Mouse (Mus musculus) spleen, adult 12 weeks (tissue): ENCODE results near the gene Lrrc46.

ENCODE experiments used
- DNase-seq: peaks from one replicate; pipeline ENCODE4 v3.0.0; 2022; ENCODE audit warnings: low spot score

Lrrc46 gene

DNA sequence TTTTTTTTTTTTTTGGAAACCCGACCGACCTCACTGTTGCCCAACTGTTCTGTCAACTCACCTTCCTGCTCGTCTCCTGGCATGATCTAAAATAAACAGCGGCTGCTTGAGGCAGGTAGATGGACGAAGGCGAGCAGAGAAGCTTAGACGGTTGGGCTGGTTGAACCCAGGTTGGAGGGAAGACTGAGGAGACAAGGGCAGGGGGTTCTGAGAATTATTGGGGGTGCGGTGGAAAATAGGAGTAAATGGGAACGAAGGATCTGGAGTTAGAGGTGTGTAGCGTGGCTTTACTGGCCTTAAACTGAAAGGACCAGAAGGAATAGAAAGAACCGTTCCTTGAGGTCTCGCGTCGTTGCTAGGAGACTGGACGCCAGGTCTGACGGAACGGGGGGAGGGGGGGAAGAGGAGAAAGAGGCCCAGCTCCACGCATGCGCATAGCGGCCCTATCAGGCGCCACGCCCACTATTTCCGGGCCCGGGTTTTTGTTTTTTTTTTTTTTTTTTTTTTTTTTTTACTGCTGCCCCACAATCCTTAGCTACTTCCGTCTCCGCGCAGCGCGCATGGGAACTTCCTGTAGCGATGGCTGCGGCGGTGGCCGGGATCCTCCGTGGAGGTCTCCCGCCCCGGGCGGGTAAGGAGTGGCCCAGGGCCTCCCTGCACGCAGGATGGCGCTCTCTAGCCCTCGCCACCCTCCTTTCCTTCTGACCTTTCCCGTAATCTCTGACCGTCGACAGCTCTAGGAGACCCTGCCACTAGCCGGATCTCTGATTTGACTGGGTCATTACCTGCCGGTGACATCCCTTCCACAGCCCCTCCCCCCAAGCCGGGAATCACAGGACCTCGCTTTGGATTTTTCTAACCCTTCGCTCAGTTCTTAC lies at the start of gene Lrrc46, which contains the start of gene Mrpl10:
Lrrc46 (minus strand) TSS at position 386 of the 878 bp plus-strand sequence.
Mrpl10 (plus strand) TSS at position 539 of the 878 bp plus-strand sequence.
- DNase-seq = peak; percentile 87

DNA sequence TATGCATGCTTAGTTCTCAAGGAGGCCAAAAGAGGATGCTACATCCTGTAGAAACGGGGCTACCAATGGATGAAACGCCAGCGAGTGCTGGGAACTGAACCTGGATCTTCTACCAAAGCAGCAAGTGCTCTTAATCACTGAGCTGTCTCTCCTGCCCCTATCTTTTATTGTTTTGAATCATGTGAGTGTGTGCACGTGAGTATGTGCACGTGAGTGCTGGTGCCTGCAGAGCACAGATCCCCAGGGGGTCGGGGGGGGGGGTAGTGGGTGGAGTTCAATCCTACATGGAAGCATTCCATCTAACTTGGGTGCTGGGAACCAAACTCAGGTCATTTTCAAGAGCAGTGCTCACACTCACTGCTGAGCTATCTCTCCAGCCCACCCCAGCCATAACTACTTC lies 45.2 kb upstream of the Lrrc46 start:
- no peak for DNase-seq

DNA sequence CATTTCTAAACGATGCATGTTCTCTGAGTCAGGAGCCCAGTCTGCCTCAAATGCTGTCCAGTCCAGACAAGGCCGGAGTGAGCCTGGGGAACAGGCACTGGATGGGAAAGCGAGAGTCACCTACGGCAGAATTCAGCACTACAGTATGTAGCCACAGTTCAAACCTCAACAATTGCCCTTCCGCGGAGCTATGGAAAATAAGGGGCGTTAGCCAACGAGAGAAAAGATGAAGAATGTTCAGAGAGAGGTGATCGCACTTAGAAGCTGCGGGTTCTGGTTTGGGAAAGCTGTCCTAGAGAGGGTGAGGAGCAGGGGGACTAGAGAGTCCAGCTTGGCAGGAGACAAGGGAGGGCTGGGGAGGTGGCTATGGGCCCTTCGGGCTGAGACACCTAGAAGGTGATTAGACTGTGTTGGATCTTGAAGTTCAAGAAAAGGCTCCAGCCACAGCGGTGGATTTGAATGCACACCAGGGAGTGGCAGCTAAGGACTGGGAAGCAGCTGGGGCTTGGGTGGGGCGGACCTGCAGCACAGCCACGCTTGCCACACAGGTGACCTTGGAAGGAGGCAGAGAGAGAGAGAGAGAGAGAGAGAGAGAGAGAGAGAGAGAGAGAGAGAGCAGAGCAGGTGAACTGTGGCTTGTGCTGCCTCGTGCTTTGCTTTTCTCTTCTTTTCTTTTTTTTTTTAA lies 43.8 kb upstream of the Lrrc46 start:
- DNase-seq = no peak

DNA sequence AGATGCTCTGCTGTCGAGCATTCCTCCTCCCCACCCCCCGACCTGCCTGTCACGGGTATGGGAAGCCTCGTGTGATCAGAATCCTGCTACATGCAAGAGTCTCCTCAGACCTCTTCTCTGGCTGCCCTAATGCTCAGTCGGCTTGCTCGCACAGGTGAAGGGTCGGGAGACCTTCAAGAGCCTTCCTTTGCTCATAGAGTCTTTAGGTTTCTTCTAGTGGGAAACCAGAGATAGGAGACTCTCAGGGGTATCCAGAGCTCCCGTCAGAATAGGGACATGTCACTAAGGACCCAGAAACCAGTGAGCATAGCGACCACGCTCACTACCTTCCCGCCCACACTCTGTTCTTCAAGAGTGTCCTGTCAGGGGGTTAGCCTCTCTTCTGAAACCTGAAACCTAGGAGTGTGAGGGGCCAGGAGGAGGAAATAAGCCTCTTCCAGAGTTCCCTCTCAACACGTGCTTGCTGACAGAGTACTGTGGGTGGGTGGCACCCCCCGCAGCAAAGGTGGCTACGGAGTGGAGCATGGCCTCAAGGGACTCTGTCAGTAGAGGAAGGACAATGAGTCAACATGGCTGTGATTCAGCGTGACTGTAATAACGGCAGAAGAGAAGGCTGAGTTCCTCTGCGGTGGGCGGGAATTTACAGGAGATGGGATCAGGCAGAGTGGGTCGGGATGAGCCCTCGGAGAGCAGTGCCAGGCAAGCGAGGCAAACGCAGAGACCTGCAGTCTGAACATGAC lies 42.4 kb upstream of the Lrrc46 start:
- DNase-seq = no peak

DNA sequence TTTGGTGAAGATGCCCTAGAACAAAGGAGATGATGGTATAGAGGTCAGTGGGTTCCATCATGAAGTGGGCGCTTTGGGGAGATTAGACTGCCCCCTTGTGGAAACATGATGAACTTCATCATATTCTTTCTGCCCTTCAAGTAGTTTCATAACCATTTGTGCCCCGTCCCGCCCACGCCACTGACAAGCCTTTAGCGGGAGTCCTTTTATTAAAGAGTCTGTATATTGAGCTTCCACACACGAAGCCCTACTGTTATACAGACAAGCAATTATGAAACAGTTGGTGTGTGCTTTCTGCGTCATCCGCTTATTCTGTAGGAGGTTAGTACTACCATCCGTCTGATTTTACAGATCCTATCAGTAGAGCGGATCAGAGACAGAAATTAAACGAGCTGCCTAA lies 41.8 kb upstream of the Lrrc46 start:
- DNase-seq = peak; percentile 12

DNA sequence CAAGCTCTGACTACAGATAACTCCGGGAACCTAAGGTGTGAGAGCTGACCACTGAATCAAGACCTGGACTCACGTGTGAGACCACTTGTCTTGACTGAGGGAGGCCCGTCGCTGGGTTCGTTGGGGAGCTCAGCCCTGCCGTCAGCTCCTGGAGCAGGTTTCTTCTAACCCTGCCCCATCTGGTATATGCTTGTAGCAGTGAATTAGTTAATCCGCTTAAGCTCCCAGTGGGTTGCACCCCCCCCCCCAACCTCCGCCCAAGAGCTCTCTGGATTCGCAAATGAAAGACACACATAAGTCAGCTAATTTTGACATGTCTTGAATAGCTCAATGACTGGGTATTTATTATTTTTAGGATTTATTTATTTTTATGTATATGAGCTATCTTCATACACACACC lies 39.1 kb upstream of the Lrrc46 start:
- no peak for DNase-seq

DNA sequence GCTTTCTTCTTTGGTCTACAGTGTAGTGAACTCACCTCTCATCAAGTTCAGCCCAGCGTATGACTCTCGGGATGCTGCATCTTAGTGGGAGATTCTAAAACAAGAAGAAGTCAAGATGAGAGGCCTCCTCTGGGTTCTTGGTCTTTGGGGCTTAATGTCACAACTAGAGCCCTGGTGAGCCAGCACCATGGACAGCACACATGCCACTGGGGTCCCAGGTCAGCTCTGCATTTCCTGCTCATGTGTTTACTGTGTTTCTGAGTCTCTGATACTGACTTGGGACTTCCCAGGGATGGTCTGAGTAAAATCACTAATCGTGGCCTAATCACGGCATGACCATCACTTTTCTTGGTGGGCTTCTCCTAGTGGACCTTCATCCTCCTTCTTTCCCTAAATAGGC lies 37.5 kb upstream of the Lrrc46 start:
- no peak for DNase-seq

DNA sequence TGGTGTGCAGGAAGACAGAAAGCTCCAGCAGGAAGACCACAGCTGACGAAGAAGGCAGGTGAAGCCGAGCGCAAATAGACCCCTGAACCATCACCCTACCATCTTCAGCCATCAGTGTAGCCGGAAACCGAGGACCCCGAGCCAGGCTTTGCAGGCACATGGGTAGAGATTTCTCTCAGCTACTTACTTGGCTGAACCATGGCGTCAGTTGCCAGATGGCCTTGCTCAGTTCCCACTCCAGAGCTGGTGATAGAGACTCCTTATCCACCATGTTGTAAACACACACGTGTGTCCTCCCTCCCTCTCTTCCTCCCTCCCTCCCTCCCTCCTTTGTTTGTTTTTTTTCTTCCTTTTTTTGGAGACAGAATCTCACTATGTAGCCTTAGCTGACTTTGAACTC lies 33.0 kb upstream of the Lrrc46 start:
- no peak for DNase-seq

DNA sequence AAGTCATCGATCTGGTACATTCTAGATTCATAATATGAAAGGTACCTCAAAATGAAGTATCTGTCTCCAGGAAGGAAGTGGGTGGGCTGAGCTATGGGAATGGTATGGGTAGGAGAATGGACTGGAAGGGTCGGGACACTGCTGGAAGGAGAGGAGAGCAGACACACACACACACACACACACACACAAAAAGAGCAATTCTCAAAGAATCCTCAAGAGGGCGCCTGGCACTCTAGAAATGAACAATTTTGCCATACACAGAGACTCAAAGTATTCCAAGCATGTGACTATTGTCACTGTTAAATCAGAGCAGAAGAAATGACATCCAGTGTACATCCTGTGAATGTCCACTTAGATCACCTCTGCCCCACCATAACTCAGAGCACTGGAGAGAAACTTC lies 31.3 kb upstream of the Lrrc46 start:
- DNase-seq = no peak

DNA sequence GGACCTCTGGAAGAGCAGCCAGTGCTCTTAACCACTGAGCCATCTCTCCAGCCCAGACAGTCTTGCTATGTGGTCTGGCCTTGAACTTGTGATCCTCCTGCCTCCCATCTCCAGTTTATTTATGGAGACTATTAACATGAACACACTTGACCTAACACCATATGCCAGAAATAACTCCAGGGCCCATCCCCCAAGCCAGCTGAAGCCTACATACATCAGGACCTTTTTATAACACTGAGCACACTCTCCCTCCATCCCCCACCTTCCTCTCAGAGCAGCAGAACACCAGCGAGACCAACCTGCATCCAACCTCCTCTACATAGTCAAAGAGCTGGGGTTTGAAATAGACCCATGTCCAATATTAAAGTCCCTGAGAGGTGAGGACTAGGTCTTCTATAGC lies 29.9 kb upstream of the Lrrc46 start:
- DNase-seq = no peak

DNA sequence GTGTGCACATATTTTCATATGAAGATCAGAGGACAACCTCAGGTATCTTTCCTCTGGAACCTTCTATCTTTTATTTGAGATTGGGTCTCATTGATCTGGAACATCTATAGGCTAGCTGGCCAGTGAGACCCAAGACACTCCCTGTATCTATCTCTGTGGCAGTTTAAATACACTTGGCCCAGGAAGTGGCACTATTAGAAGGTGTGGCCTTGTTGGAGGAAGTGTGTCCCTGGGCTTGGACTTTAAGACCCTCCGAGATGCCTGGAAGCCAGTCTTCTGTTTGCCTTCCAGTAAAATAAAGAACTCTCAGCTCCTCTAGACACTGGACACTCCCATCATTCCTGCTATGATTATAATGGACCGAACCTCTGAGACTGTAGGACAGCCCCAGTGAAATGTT lies 28.6 kb upstream of the Lrrc46 start:
- DNase-seq = no peak

DNA sequence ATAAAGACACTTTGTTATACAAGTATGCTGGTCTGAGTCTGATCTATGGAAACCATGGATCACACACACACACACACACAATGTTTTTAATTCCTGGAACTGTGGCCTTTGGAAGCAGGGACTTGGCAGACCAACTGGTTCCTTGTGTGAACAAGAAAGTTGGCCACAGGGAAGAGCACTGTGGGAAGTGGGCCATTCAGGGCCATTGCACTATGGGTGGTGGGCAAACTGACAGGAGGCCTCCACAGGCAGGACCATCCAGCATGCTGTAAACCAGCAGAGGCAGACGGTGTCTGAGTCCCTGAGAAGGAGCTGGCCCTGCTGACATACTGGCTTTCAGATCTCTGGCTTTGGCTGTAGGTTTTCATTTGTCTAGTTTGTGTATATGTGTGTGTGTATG lies 28.1 kb upstream of the Lrrc46 start:
- no peak for DNase-seq

DNA sequence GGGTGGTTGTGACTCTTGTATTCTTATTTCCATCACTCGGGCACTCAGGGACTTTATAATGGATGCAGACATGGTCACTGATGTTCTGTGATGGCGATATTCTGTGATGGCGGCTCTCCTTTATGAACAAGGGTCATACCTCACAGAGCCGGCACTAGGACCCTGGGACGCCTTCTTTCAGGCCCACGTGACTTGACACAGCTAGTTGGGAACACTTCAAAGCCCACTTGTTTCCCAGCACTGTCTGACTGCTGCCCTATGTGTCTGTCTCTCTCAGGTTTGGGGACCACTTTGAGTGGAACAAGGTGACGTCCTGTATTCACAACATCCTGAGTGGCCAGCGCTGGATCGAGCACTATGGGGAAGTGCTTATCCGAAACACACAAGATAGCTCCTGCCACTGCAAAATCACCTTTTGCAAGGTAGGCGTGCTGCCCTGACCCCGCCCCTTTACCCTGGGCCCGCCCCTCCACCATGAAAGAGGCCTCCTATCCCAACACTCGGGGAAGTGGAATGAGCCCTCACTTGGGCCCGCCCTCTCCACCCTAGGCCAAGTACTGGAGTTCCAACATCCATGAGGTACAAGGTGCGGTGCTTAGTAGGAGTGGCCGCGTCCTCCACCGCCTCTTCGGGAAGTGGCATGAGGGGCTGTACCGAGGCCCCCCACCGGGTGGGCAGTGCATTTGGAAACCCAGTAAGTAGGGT lies 25.6 kb upstream of the Lrrc46 start:
- no peak for DNase-seq

DNA sequence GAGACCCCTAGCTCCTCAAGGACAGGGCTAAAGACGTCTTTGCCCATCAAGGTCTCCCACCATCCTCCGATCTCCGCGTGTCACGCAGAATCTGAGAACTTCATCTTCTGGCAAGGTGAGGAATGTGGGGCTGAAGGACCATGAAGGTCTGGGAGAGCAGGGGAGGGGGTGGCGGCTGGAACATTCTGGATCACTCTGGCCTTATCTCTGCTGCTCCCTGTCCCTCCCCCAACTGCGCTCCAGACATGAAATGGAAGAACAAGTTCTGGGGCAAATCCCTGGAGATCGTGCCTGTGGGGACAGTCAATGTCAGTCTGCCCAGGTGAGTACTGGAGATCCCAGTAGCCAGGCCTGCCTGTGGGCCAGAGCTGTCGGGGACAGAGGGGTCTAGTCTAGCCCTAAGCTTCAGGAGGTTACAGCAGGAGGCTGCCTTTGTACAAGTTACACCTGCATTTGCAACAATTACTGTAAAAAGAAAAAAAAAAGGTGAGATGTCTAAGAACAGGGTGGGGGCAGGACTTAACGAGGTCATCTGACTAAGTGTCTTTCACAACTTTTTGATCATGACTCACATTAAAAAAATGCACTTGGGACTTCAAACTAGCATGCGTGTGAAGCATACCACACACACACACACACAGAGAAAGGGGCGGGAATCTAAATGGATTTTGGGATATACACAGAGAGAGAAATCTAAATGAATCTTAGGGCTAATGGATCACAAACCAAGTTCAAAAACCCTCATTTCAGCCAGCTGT lies 24.5 kb upstream of the Lrrc46 start:
- DNase-seq = no peak

DNA sequence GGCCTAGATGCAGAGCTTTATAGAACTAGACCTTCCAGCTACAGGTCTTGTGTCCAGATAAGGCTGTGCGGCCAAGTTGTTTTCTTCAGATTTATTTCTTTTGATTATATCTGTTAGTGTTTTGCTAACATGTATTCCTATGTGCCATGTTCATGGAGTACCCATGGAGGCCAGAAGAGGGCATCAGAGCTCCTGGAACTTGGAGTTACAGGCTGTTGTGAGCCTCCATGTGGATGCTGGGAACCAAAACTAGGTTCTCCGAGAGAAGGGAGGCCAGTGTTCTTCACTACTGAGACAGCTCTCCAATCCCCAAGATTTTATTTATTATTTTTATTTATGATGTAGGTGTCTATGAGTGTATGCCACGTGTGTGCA lies 22.7 kb upstream of the Lrrc46 start:
- DNase-seq = no peak

DNA sequence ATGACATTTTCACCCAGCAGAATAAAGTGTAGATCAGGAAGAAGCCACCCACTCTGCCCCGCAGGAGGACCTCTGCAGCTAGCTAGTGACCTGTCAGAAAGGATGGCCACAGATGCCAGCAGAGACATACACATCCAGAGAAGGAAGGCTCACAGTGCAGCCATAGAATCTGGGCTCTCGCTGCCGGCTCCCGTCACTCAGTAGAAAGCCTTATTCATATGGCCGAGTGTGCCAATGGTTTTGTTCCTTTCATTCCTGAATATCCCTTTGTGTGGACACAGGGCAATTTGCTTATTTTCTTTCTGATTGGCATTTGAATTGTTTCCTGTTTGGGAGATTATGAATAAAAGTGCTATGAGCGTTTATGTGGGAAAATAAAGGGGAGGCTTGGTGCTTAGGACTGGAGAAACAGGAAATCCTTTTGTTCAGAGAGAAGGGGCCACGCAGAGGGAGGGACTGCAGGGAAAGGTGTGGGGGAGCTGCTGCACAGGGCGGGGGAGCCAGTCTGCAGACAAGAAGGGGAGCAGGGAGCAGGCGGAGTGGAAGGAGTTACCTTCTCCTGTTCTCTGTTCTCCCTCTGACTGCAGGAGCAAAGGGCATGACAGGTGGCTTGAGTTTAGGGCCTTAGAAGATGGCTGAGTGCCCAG lies 22.2 kb upstream of the Lrrc46 start:
- DNase-seq = no peak

DNA sequence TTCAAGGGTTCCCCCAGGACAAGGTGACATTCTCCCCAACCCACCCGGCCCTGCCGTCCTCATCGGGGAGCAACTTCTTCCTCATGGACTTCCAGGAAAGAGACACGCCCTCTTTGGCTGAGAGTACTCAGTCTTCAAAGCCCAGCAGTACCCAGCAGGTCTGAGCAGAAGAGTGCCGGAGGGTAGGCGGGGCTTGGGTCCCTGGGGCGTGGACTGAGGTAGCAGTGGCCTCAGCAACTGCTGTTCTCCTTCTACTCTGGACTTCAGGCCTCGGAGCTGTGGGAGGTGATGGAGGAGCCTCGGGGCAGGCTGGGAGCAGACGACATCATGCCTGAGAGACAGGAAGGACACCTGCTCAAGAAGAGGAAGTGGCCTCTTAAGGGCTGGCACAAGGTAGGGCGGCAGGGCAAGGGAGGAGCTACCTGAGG lies 11.0 kb upstream of the Lrrc46 start:
- peak; percentile 26 for DNase-seq

DNA sequence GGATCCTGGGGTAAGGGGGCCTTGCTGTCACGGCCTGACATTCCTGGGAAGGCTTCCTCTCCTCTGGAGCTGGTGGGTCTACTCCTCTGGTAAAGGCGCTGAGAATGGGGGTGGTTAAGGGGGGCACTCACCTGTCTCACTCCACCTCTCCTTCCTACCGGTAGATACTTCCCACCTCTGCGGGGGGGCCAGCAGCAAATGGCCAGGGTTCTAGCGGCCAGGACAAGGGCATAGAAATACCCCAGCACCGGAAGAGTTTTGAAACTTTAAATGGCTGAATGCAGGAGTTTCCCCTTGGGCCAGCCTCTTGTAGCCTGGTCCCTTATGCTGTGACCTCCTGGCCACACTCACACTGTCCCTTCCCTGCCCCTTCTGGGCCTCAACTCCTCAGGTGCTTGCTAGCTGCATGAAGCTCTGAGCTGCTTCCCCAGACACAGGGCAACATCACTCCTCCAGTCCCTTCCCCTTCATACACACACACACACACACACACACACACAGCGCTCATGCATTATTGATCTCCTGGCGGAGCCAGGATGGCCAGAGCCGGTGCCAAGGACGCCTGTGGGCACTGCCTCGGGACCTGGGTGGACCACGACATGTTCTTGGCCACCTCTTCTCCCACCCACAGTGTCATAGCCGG lies 9.9 kb upstream of the Lrrc46 start:
- DNase-seq = no peak

DNA sequence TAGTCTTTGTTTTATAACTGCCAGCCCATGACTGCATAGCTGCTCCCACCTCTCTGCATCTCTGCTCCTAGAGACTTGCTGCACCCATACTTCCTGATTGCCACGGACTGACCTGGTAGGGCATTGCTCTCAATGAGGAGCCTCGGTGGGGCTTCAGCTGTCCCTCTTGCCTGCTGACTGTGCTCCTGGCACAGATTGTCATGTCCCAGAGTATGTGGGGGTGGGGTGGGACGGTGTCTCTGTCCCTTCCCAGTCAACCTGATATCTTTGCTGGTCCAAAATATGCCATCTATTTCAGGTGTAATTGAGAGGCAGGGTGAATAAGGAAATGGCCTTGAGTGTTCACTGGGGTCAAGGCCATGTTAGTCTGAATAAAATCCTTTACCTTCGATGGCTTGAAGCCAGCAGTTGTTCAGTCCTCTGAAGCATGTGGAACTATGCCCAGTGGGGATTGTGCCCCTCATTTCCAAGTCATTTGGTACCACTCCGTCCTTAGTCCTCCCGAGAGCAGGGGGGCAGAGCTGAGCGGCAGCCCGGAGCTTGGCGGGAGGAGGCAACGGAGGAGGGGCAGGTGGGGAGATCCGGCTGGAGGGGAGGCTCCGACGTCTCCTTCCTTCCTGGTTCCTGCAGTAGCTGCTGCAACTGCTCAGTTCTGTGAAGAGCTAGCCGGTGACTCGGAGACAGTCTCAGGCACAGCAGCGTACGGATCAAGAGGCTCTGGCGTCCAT lies 9.2 kb upstream of the Lrrc46 start, which contains the start of gene Osbpl7:
Osbpl7 (plus strand) TSS at position 413 of the 728 bp plus-strand sequence.
- peak; percentile 19 for DNase-seq
